Mouse (Mus musculus) ES-E14 (cell line): ENCODE data around the gene B4galt7. TPM values are rescaled to one million over a fixed set of nuclear protein-coding genes. Genes with fewer than 3 reads are reported as not detected.

ENCODE experiments used
- DNase-seq: peaks from one replicate; pipeline ENCODE4 v3.0.0-alpha.2; 2013; ENCODE audit warnings: low read depth, low spot score
- H3K27ac ChIP-seq: 2 replicates; pipeline ENCODE4 v1.5.1; 2012; ENCODE audit warnings: low read depth, mild to moderate bottlenecking, low read length, moderate library complexity, mixed read lengths; ENCODE audit not compliant: poor library complexity, insufficient read depth, severe bottlenecking
- H3K36me3 ChIP-seq: 2 replicates; pipeline ENCODE4 v1.6.1; 2012; ENCODE audit warnings: mild to moderate bottlenecking, low read length, moderate library complexity, mixed read lengths; ENCODE audit not compliant: control insufficient read depth, poor library complexity, insufficient read depth, severe bottlenecking
- H3K4me1 ChIP-seq, 2 experiments: fragments of 150-350 bp in 1 of 2; sonication (generic) in 1 of 2; 2 replicates each; pipeline ENCODE4 v1.6.1; 2012; ENCODE audit warnings: low read length in 2 of 2, mild to moderate bottlenecking in 1 of 2, mixed read lengths in 1 of 2; ENCODE audit not compliant: control insufficient read depth in 2 of 2, insufficient read depth in 2 of 2, poor library complexity in 1 of 2
- H3K4me3 ChIP-seq, 2 experiments: fragments of 150-350 bp in 1 of 2; sonication (generic) in 1 of 2; 2 replicates each; pipeline ENCODE4 v1.5.1; 2012; ENCODE audit warnings: low read length in 2 of 2, low read depth in 1 of 2, mild to moderate bottlenecking in 1 of 2, mixed read lengths in 1 of 2; ENCODE audit not compliant: insufficient read depth in 1 of 2, poor library complexity in 1 of 2, severe bottlenecking in 1 of 2
- H3K9ac ChIP-seq: 2 replicates; pipeline ENCODE4 v1.6.1; 2012; ENCODE audit warnings: low read depth, mild to moderate bottlenecking, low read length, mixed read lengths; ENCODE audit not compliant: poor library complexity, insufficient read depth, severe bottlenecking
- H3K9me3 ChIP-seq: fragments of 150-350 bp; sonication (generic); 2 replicates; pipeline ENCODE4 v1.6.1; 2012; ENCODE audit warnings: low read depth, mild to moderate bottlenecking, low read length; ENCODE audit not compliant: control insufficient read depth, insufficient read depth
- CHD2 ChIP-seq: IDR thresholded peaks from 2 replicates; pipeline ENCODE4 v1.6.1; 2014; ENCODE audit warnings: mild to moderate bottlenecking, low read depth, low read length, inconsistent platforms
- HCFC1 ChIP-seq: IDR thresholded peaks from 2 replicates; pipeline ENCODE4 v1.6.1; 2012; ENCODE audit warnings: low read length, inconsistent platforms, borderline replicate concordance; ENCODE audit not compliant: insufficient read depth
- MAFK ChIP-seq: IDR thresholded peaks from 2 replicates; pipeline ENCODE4 v1.6.1; 2014; ENCODE audit warnings: mild to moderate bottlenecking, low read depth, low read length, inconsistent platforms; ENCODE audit not compliant: insufficient read depth
- ZC3H11A ChIP-seq: IDR thresholded peaks from 2 replicates; pipeline ENCODE4 v1.6.1; 2012; ENCODE audit warnings: low read depth, mild to moderate bottlenecking, inconsistent platforms, low read length, borderline replicate concordance
- ZNF384 ChIP-seq: IDR thresholded peaks from 2 replicates; pipeline ENCODE4 v1.6.1; 2012; ENCODE audit warnings: low read depth, low read length, inconsistent platforms
- in situ Hi-C, 2 experiments: fragments of 600-800 bp; cut with MboI; formaldehyde crosslinking; loops; one replicate each; pipeline ENCODE4 v1.15.1; 2025; ENCODE audit warnings: low sequenced_read_pairs in 2 of 2, inconsistent platforms in 1 of 2; ENCODE audit not compliant: unreplicated experiment in 2 of 2
- total RNA-seq: library from RNA; depleted of rRNA; stranded (reverse); fragments of 300-350 nt; gene quantifications from 2 replicates; pipeline ENCODE4 v1.2.3, GENCODE M21; 2012

Gene B4galt7
- total RNA-seq, 1 experiment = 21.0 TPM

DNA sequence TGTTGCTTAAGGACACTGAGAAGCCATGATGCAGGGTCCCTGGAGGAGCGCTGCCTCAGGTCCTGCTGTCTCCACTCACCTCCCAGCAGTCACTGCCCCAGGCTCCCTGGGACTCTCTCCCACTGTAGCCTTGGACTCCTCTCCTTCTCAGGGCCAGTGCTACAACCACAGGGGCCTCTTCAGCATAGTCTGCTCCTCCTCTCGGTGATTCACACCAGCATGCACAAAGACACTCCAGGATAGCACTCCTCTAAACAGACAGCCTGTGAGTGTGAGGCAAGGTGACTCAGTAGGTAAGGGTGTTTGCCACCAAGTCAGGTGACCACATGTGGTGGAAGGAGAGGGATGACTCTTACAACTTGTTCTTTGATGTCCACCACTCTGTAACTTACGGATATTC, 4.9 kb downstream of the B4galt7 start:
- Histone ChIP-seq H3K9me3 (no peaks in the 10 kb centered on the region), H3K27ac (no peak overlapping the region), H3K36me3 (peaks cover 4% of the 10 kb centered on the region; the same call in 1 of the 2 replicates), H3K4me1 (peaks cover 0 to 3% of the 10 kb centered on the region in 2 experiments; a peak in 1 of 4 replicates), H3K9ac (no peak overlapping the region), H3K4me3 (no peak overlapping the region)
- no peak for TF ChIP-seq CHD2
- TF ChIP-seq ZC3H11A = no peak
- TF ChIP-seq MAFK = no peak
- TF ChIP-seq ZNF384 = no peak
- DNase-seq = no peak
- in situ Hi-C loops = no loop called here

DNA sequence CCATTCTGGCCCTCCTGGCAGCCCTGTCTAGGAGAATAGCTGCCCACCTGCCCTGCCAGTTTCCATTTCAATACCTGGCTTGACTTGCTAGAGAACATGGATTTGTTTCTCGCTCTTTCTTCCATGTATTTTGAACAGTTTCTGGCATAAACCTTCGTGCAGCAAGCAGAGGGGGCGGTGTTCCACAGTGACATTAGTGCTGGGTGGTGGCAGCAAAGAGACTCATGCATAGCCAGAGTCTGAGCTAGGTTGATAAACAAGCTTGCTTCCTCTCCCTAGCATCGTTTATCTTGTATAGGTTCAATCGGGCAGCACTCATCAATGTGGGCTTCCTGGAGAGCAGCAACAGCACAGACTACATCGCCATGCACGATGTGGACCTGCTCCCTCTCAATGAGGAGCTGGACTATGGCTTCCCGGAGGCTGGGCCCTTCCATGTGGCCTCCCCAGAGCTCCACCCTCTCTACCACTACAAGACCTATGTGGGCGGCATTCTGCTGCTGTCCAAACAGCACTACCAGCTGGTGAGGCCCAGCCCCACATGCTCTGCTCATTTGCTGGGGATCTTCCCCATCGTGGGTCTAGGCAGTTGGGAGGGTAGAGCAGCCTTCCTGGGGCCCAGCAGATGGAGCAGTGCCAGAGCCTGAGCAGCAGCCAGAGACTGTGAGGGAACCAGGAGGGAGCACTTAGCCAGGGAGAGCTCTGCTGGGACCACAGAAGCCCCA, 7.4 kb downstream of the B4galt7 start:
- TF ChIP-seq MAFK (no peak), ZNF384 (no peak), CHD2 (no peak), HCFC1 (no peak), ZC3H11A (no peak)
- H3K36me3 ChIP-seq = peaks cover 4% of the 10 kb centered on the region; the same call in 1 of the 2 replicates

DNA sequence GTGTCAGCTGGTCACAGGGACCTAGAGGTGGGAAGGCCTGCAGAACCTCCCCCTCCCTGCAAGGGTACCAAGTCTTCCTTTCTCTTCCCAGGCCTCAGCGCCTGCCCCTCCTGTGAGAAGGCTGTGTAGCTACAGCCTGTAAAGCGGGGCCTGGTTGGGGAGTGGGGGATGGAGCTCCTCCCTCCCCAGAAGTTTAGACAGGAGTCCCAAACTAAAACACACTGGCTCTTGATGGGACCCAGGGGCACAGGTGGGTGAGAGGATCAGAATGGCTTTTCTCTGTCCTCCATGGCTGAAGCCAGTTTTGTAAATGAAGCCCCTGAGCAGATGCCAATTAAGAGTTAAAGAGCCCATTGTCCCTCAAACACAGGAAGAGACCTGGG, 7.9 kb downstream of the B4galt7 start:
- peaks cover 0 to 3% of the 10 kb centered on the region in 2 experiments; a peak in 1 of 4 replicates for H3K4me1 ChIP-seq
- no peak overlapping the region for H3K9ac ChIP-seq
- DNase-seq = no peak
- in situ Hi-C loops = no loop called here
- no peak overlapping the region for H3K4me3 ChIP-seq
- H3K27ac ChIP-seq = no peak overlapping the region
- TF ChIP-seq ZC3H11A = no peak
- no peak for TF ChIP-seq CHD2
- no peak for TF ChIP-seq HCFC1
- no peak for TF ChIP-seq MAFK
- TF ChIP-seq ZNF384 = no peak
- H3K36me3 ChIP-seq = no peaks in the 10 kb centered on the region; the same call in 1 of the 2 replicates
- no peaks in the 10 kb centered on the region for H3K9me3 ChIP-seq

More for the DNA sequence above, 7.4 kb downstream of the B4galt7 start:
- Histone ChIP-seq H3K9me3 (no peaks in the 10 kb centered on the region), H3K27ac (no peak overlapping the region), H3K9ac (no peak overlapping the region), H3K4me3 (no peak overlapping the region), H3K4me1 (peaks cover 0 to 3% of the 10 kb centered on the region in 2 experiments; a peak in 1 of 4 replicates)
- in situ Hi-C loops = no loop called here
- DNase-seq = no peak

DNA sequence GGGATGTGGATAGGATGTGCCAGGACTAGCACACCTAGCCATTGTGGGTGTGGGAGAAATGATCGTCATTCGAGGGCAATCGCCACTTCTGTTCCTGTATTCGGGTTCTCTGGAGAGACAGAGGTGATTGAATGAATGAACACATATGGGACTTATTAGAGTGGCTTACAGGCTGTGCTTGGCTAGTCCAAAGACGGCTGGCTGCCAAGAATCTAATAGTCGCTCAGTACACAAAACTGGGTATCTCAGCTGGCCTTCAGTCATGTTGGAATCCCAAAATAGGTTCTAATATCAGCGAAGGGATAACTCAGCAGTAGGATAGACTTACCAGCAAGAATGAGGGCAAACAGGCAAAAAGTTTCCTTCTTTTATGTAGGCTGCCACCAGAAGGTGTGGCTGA, 12.3 kb downstream of the B4galt7 start:
- Histone ChIP-seq H3K36me3 (no peaks in the 10 kb centered on the region; the same call in 1 of the 2 replicates), H3K27ac (no peak overlapping the region), H3K4me3 (no peak overlapping the region), H3K9ac (no peak overlapping the region), H3K4me1 (no peaks in the 10 kb centered on the region; a peak in 1 of 4 replicates), H3K9me3 (no peaks in the 10 kb centered on the region)
- in situ Hi-C loops = no loop called here
- DNase-seq = no peak
- TF ChIP-seq ZNF384 (no peak), ZC3H11A (no peak), HCFC1 (no peak), MAFK (no peak), CHD2 (no peak)
